Comparison of ENCODE assay signal across 10 mouse cellular contexts in genomic region chr11:83224217-83224616, GRCm38 (mm10). TPM values are rescaled to one million over a fixed set of nuclear protein-coding genes. Genes with fewer than 3 reads are reported as not detected.
DNase-seq lines count a peak whose midpoint lies in the region; ATAC-seq and TF ChIP-seq lines count a peak whose summit lies in the region.
"Had no signal": no experiment of that assay in that cellular context is flagged by ENCODE, and none has a peak within 500 bp of the region (broad histone marks: within the 10 kb centered on the region; RNA-seq: fewer than 3 reads in every experiment).

No protein-coding gene starts in this region.

- no peaks in the 10 kb centered on the region for H3K36me3 ChIP-seq in heart, embryonic 11.5 days (ENCODE audit: control insufficient read depth, insufficient read depth, low read length)
- H3K36me3 ChIP-seq in liver, postnatal 0 days (replicated peaks; ENCODE audit: insufficient read depth, low read length), result peaks cover 15% of the 10 kb centered on the region; the same call in 1 of the 2 replicates
- peaks cover 8% of the 10 kb centered on the region for H3K36me3 ChIP-seq in splenic B cell, adult 2 months (ENCODE audit: control insufficient read depth, insufficient read depth, low read length, poor library complexity, severe bottlenecking)
- no peaks in the 10 kb centered on the region for H3K36me3 ChIP-seq in midbrain, embryonic 14.5 days (ENCODE audit: control insufficient read depth, insufficient read depth, low read length)
- H3K36me3 ChIP-seq: heart, embryonic 13.5 days; limb, embryonic 13.5 days had no signal

- no peak overlapping the region for H3K4me2 ChIP-seq in heart, embryonic 11.5 days
- H3K4me2 ChIP-seq in liver, postnatal 0 days (ENCODE audit: low read depth, low read length), result peak overlapping the region; percentile 78
- H3K4me2 ChIP-seq in midbrain, embryonic 14.5 days (ENCODE audit: low read length), result no peak overlapping the region
- H3K4me2 ChIP-seq: limb, embryonic 13.5 days had no signal

- no peaks in the 10 kb centered on the region for H3K4me1 ChIP-seq in heart, embryonic 11.5 days (ENCODE audit: control insufficient read depth, insufficient read depth, low read length)
- peaks cover 4% of the 10 kb centered on the region for H3K4me1 ChIP-seq in bone marrow, adult 2 months (ENCODE audit: control insufficient read depth, insufficient read depth, low read length)
- peaks cover 8% of the 10 kb centered on the region; the same call in 1 of the 2 replicates for H3K4me1 ChIP-seq in liver, postnatal 0 days (ENCODE audit: insufficient read depth)
- H3K4me1 ChIP-seq in midbrain, embryonic 14.5 days (ENCODE audit: control insufficient read depth, insufficient read depth, low read length), result no peaks in the 10 kb centered on the region
- H3K4me1 ChIP-seq: heart, embryonic 13.5 days; limb, embryonic 13.5 days had no signal

- WGBS in heart, embryonic 11.5 days (ENCODE audit: insufficient replicate concordance), result 88% methylated on average over 9 of the region's 9 CpGs
- WGBS in bone marrow, adult 2 months, result 3% methylated on average over 9 of the region's 9 CpGs
- 35% methylated on average over 9 of the region's 9 CpGs for WGBS in liver, postnatal 0 days (ENCODE audit: insufficient replicate concordance)
- WGBS in midbrain, embryonic 14.5 days, result 92% methylated on average over 9 of the region's 9 CpGs

- H3K4me3 ChIP-seq in heart, embryonic 11.5 days (ENCODE audit: low read depth, low read length), result no peak overlapping the region
- peak overlapping the region; percentile 95 for H3K4me3 ChIP-seq in bone marrow, adult 2 months (replicated peaks; ENCODE audit: control insufficient read depth, low read depth, low read length)
- peak overlapping the region; percentile 64 for H3K4me3 ChIP-seq in liver, postnatal 0 days (ENCODE audit: low read depth, low read length)
- no peak overlapping the region for H3K4me3 ChIP-seq in midbrain, embryonic 14.5 days (replicated peaks; ENCODE audit: low read depth, low read length)
- H3K4me3 ChIP-seq: limb, embryonic 13.5 days had no signal

- no peak; the same call in none of the 2 replicates for TF ChIP-seq EP300 in liver, postnatal 0 days (IDR thresholded peaks at IDR 0.05; ENCODE audit: low read depth)

- H3K27me3 ChIP-seq in heart, embryonic 11.5 days (ENCODE audit: control insufficient read depth, insufficient read depth, low read length), result no peaks in the 10 kb centered on the region
- no peaks in the 10 kb centered on the region for H3K27me3 ChIP-seq in liver, postnatal 0 days (ENCODE audit: insufficient read depth, low read length)
- no peaks in the 10 kb centered on the region for H3K27me3 ChIP-seq in splenic B cell, adult 2 months (ENCODE audit: control insufficient read depth, insufficient read depth, low read length, poor library complexity, severe bottlenecking)
- no peaks in the 10 kb centered on the region for H3K27me3 ChIP-seq in midbrain, embryonic 14.5 days (ENCODE audit: control insufficient read depth, insufficient read depth, low read length)
- H3K27me3 ChIP-seq: heart, embryonic 13.5 days; limb, embryonic 13.5 days had no signal

- DNase-seq in heart, adult 11 months, result peak; percentile 89
- DNase-seq in liver, postnatal 0 days, result peak; percentile 65
- peak; percentile 92 for DNase-seq in splenic B cell, adult 2 months (ENCODE audit: low read depth, low spot score)
- no peak for DNase-seq in midbrain, embryonic 14.5 days
- DNase-seq in urinary bladder, adult 2 months (ENCODE audit: low spot score), result no peak
- DNase-seq in right cerebral cortex, postnatal 25 days, result no peak

- peak; percentile 35; the same call in 1 of the 2 replicates for TF ChIP-seq CTCF in bone marrow, adult 2 months (IDR thresholded peaks at IDR 0.05; ENCODE audit: control insufficient read depth, insufficient read depth, low read length)
- peak; percentile 66 for TF ChIP-seq CTCF in liver, postnatal 0 days (IDR thresholded peaks at IDR 0.05; ENCODE audit: low read depth)

- no peak overlapping the region for H3K9ac ChIP-seq in heart, embryonic 11.5 days (ENCODE audit: low read depth, low read length)
- peak overlapping the region; percentile 82 for H3K9ac ChIP-seq in liver, postnatal 0 days (replicated peaks)
- no peak overlapping the region for H3K9ac ChIP-seq in midbrain, embryonic 14.5 days (replicated peaks; ENCODE audit: low read length)
- H3K9ac ChIP-seq: heart, embryonic 13.5 days; limb, embryonic 13.5 days had no signal

- no peaks in the 10 kb centered on the region for H3K9me3 ChIP-seq in heart, embryonic 11.5 days (replicated peaks; ENCODE audit: control insufficient read depth, low read length)
- H3K9me3 ChIP-seq in liver, postnatal 0 days (ENCODE audit: low read length), result no peaks in the 10 kb centered on the region
- no peaks in the 10 kb centered on the region for H3K9me3 ChIP-seq in midbrain, embryonic 14.5 days (ENCODE audit: control insufficient read depth, low read length)
- H3K9me3 ChIP-seq: heart, embryonic 13.5 days; limb, embryonic 13.5 days had no signal

- no peak overlapping the region for H3K27ac ChIP-seq in heart, embryonic 11.5 days (ENCODE audit: low read depth, low read length)
- peak overlapping the region; percentile 73 for H3K27ac ChIP-seq in bone marrow, adult 2 months (ENCODE audit: control insufficient read depth, insufficient read depth, low read depth, low read length, poor library complexity)
- H3K27ac ChIP-seq in liver, postnatal 0 days (ENCODE audit: low read depth), result peak overlapping the region; percentile 93
- H3K27ac ChIP-seq in midbrain, embryonic 14.5 days (replicated peaks; ENCODE audit: low read depth, low read length), result no peak overlapping the region
- H3K27ac ChIP-seq: heart, embryonic 13.5 days; limb, embryonic 13.5 days had no signal

- ATAC-seq in heart, embryonic 11.5 days (replicated peaks; ENCODE audit: insufficient number of reproducible peaks, low FRiP score, low TSS enrichment), result no peak
- peak; percentile 92 for ATAC-seq in liver, postnatal 0 days
- no peak for ATAC-seq in midbrain, embryonic 14.5 days (ENCODE audit: low FRiP score, low TSS enrichment)

- TF ChIP-seq POLR2A in bone marrow, adult 2 months (IDR thresholded peaks at IDR 0.05; ENCODE audit: borderline replicate concordance, control insufficient read depth, low read depth, low read length), result no peak

RNA-seq across cellular contexts. Expression of gene Slfn3, which starts 33.1 kb away (rescaled TPM):
- 1.4 and 1.5 TPM in 2 replicates for polyA plus RNA-seq in heart, embryonic 11.5 days (2014; fragmentation: Nextera tagmentation; extraction: Ambion mirVana)
- 4.0 and 6.4 TPM in 2 replicates for polyA plus RNA-seq in bone marrow, adult 2 months (2011; ENCODE audit: insufficient read depth, insufficient read length, low replicate concordance, missing spikeins)
- 0.77 and 1.1 TPM in 2 replicates for polyA plus RNA-seq in liver, postnatal 0 days (2015; fragmentation: Nextera tagmentation; extraction: Ambion mirVana)
- polyA plus RNA-seq in midbrain, embryonic 14.5 days (2014; fragmentation: Nextera tagmentation; extraction: Ambion mirVana), result 0.19 and 0.38 TPM in 2 replicates
- polyA plus RNA-seq in urinary bladder, adult 2 months (2012; rRNA removed), result 1.5 and 2.0 TPM in 2 replicates

RNA-seq across cellular contexts. Expression of gene Slfn4, which starts 49.2 kb away (rescaled TPM):
- 0.06 TPM in 1 of 2 replicates, not detected in the other for polyA plus RNA-seq in heart, embryonic 11.5 days (2014; fragmentation: Nextera tagmentation; extraction: Ambion mirVana)
- polyA plus RNA-seq in bone marrow, adult 2 months (2011; ENCODE audit: insufficient read depth, insufficient read length, low replicate concordance, missing spikeins), result 20.7 and 100.0 TPM in 2 replicates
- polyA plus RNA-seq in liver, postnatal 0 days (2015; fragmentation: Nextera tagmentation; extraction: Ambion mirVana), result 2.7 and 3.1 TPM in 2 replicates
- 0.05 and 0.20 TPM in 2 replicates for polyA plus RNA-seq in midbrain, embryonic 14.5 days (2014; fragmentation: Nextera tagmentation; extraction: Ambion mirVana)
- 1.0 and 1.1 TPM in 2 replicates for polyA plus RNA-seq in urinary bladder, adult 2 months (2012; rRNA removed)
- polyA plus RNA-seq: heart, embryonic 13.5 days had no signal

Comparison
In these comparisons a context has a peak if more than half of its experiments do, and no peak if none do; other contexts are left out.
1. DNase-seq: peak in heart, adult 11 months (single experiment), liver, postnatal 0 days (single experiment) and splenic B cell, adult 2 months (single experiment); none in midbrain, embryonic 14.5 days (single experiment), urinary bladder, adult 2 months (single experiment) and right cerebral cortex, postnatal 25 days (single experiment).
2. H3K27ac ChIP-seq: peak in bone marrow, adult 2 months (single experiment) and liver, postnatal 0 days (single experiment); none in heart, embryonic 11.5 days (single experiment) and midbrain, embryonic 14.5 days (single experiment).
3. H3K4me3 ChIP-seq: peak in bone marrow, adult 2 months (single experiment) and liver, postnatal 0 days (single experiment); none in heart, embryonic 11.5 days (single experiment) and midbrain, embryonic 14.5 days (single experiment).